Mouse (Mus musculus): Measurements from ENCODE around the gene Ctnnb1. TPM values are rescaled to one million over a fixed set of nuclear protein-coding genes. Genes with fewer than 3 reads are reported as not detected.

Ctnnb1 gene
- polyA plus RNA-seq (2015; fragmentation: Nextera tagmentation; extraction: Ambion mirVana): 284 and 370 TPM in 2 replicates

DNA sequence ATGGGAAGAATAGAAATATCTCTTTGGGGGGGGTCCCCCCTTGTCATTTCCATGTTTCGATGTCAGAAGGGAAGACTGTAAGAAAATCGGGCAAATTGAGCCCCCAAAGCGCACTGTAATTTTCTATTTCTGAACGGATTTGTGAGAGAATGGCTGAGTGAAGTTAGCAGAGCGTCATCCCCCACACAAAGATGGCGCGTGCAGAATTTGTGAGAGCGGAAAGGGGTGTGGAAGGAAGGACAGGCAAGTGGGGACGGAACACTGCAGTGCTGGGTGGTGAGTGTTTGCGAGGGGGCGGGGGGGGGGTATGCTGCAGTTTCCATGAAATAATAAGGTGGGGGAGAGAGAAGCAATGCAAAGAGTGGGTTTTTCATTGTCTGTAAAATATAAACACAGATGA is at the start of gene Ctnnb1:
Gene Ctnnb1 (plus strand): TSS at position 136 of the 400 bp plus-strand sequence.
- Histone ChIP-seq H3K9me3 (replicated peaks) (no peaks in the 10 kb centered on the region), H3K36me3 (no peaks in the 10 kb centered on the region), H3K4me1 (replicated peaks) (peaks cover 5% of the 10 kb centered on the region), H3K9ac (no peak within 1 kb of the TSS), H3K4me2 (no peak within 1 kb of the TSS), H3K27me3 (no peaks in the 10 kb centered on the region), H3K4me3 (no peak within 1 kb of the TSS), H3K27ac (no peak within 1 kb of the TSS)
- WGBS: 85% methylated on average over 11 of the region's 11 CpGs
- no peak for ATAC-seq (replicated peaks; ENCODE audit: insufficient number of reproducible peaks, insufficient read depth, low FRiP score, low read depth)

DNA sequence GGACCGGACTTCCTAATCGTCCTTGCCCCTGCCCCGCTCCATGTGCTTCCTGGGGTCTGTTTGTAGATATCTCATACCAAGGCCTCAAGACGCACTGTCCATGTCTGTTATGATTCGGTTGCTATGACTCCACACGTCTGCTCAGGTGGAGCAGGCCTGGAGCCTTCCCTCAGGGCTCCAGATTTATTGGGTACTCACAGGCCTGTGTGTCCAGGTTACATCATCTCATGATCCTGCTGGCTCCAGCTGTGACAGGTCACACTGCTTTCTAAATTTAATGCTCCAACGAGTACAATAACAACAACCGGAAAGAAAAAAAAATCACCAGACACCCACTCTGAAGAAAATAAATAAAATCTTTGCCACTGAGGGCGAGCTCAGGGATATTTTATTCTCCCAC is 48.7 kb upstream of the Ctnnb1 start:
- whole genome bisulfite sequencing: 72% methylated on average over 9 of the region's 9 CpGs

DNA sequence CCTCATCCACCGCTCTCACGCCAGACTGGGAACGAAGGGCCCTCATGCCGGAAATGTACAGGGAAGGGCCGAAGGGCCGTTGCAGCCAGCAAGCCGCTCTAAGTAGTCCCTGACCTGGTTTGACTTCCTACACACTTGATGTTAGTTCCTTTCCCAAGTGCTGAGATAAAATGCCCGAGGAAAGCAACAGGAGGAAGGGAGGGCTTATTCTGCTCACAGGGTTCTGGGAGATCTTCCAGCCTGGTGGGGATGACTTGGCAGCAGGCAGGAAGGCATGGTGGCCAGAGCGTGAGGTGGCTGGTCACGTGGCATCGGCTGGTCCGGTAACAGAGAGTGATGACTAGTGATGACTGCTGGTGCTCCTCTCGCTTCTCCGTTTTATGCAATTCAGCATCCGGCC is 47.9 kb upstream of the Ctnnb1 start:
- no peak overlapping the region for H3K4me3 ChIP-seq
- no peak overlapping the region for H3K9ac ChIP-seq
- no peak for ATAC-seq (replicated peaks; ENCODE audit: insufficient number of reproducible peaks, insufficient read depth, low FRiP score, low read depth)
- 65% methylated on average over 15 of the region's 15 CpGs for WGBS
- no peaks in the 10 kb centered on the region for H3K27me3 ChIP-seq
- no peaks in the 10 kb centered on the region for H3K9me3 ChIP-seq (replicated peaks)
- no peaks in the 10 kb centered on the region for H3K36me3 ChIP-seq
- no peak overlapping the region for H3K27ac ChIP-seq
- H3K4me1 ChIP-seq (replicated peaks): 0 out of 2 replicates have a peak, but pooled peaks cover 2% of the 10 kb centered on the region
- no peak overlapping the region for H3K4me2 ChIP-seq

More for the DNA sequence above, 48.7 kb upstream of the Ctnnb1 start:
- H3K27ac ChIP-seq: no peak overlapping the region
- no peak overlapping the region for H3K4me3 ChIP-seq
- H3K27me3 ChIP-seq: no peaks in the 10 kb centered on the region
- no peaks in the 10 kb centered on the region for H3K9me3 ChIP-seq (replicated peaks)
- H3K4me2 ChIP-seq: no peak overlapping the region
- no peaks in the 10 kb centered on the region for H3K36me3 ChIP-seq
- no peak overlapping the region for H3K9ac ChIP-seq
- 0 out of 2 replicates have a peak, but pooled peaks cover 2% of the 10 kb centered on the region for H3K4me1 ChIP-seq (replicated peaks)
- no peak for ATAC-seq (replicated peaks; ENCODE audit: insufficient number of reproducible peaks, insufficient read depth, low FRiP score, low read depth)

DNA sequence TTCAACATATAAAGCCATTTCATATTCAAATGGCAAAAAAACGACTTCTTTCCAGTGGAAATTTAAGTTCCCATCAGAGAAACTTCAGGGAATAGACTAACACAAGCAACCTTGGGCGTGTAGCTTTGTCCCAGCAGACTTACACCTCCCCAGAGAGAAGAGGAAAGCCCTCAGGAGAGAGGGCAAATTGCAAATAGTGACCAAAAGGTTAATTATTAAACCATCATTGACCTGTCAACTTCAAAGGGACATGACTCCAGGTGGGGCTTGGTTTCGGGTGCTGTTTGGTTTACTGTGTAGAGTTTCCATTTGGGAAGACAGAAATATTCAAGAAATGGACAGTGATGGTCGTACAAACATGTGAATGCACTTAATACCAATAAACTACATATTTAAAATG is 47.2 kb upstream of the Ctnnb1 start:
- H3K27ac ChIP-seq: no peak overlapping the region
- no peaks in the 10 kb centered on the region for H3K27me3 ChIP-seq
- H3K4me1 ChIP-seq (replicated peaks): 0 out of 2 replicates have a peak, but pooled peaks cover 2% of the 10 kb centered on the region
- H3K9me3 ChIP-seq (replicated peaks): no peaks in the 10 kb centered on the region
- no peak overlapping the region for H3K4me3 ChIP-seq
- WGBS: 70% methylated on average over 4 of the region's 4 CpGs
- no peak for ATAC-seq (replicated peaks; ENCODE audit: insufficient number of reproducible peaks, insufficient read depth, low FRiP score, low read depth)
- H3K36me3 ChIP-seq: no peaks in the 10 kb centered on the region
- H3K4me2 ChIP-seq: no peak overlapping the region
- no peak overlapping the region for H3K9ac ChIP-seq

DNA sequence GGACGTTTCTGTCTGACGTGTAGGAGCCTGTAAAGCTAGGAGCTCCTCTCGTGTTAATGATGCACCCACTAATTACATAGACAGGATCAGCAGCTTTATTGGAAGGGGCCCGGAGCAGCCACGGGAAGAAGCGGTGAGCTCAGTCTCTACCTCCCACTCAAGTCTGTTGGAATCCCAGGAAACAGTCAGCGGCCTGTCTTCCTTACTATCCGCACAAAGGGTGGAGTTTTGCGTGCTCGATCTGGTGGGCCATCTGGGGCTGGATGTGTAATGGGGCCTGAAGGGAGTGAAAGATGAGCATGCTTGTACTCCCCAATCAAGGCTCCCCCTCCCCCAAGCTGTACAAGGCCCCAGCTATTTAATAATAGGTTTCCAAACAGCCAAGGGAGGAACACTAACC is 44.3 kb upstream of the Ctnnb1 start:
- Histone ChIP-seq H3K9ac (no peak overlapping the region), H3K9me3 (replicated peaks) (no peaks in the 10 kb centered on the region), H3K27ac (no peak overlapping the region; the same call in 1 of the 2 replicates), H3K36me3 (no peaks in the 10 kb centered on the region), H3K4me3 (no peak overlapping the region), H3K4me1 (replicated peaks) (0 out of 2 replicates have a peak, but pooled peaks cover 2% of the 10 kb centered on the region), H3K4me2 (no peak overlapping the region), H3K27me3 (no peaks in the 10 kb centered on the region)
- 53% methylated on average over 10 of the region's 10 CpGs for WGBS
- no peak for ATAC-seq (replicated peaks; ENCODE audit: insufficient number of reproducible peaks, insufficient read depth, low FRiP score, low read depth)

DNA sequence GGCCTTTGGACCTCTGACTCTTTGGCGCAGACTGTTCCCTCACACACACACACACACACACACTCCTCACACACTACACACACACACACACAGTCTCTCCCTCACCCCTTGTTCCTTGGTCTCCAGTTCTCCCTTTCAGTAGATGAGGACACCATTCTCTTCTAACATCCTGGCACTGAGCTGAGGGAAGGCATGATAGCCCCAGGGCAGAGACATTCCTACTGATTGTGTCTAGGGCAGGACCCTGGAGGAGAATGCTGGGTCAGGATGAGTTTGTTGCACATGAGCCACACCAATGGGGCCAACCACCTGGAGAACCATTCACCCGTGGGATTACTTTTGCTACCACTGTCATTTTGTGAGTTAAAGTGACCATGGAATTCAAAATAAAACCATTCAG is 41.4 kb upstream of the Ctnnb1 start:
- 75% methylated on average over 2 of the region's 2 CpGs for WGBS
- H3K4me3 ChIP-seq: no peak overlapping the region
- no peak overlapping the region for H3K9ac ChIP-seq
- H3K27ac ChIP-seq: no peak overlapping the region
- H3K27me3 ChIP-seq: no peaks in the 10 kb centered on the region
- no peaks in the 10 kb centered on the region for H3K9me3 ChIP-seq (replicated peaks)
- ATAC-seq (replicated peaks; ENCODE audit: insufficient number of reproducible peaks, insufficient read depth, low FRiP score, low read depth): no peak
- H3K4me2 ChIP-seq: no peak overlapping the region
- no peaks in the 10 kb centered on the region for H3K4me1 ChIP-seq (replicated peaks)
- no peaks in the 10 kb centered on the region for H3K36me3 ChIP-seq

DNA sequence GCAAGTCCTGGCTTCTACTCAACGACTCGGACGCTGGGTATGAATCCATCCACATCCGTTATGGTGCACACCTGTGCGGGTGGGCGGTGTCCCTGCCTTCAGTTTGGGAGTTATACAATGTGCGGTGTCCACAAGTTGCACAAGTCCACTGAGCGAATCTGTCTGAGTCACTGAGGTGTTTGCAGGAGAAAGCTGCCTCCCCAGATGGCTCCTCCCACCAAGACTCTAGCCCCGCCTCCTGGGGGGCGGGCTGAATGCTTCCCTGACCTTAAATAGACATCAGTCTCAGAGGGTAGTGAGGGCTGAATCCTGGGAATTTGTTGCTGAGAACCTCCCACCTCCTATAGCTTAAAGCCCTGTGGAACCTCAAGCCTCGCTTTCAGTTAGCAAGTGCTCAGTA is 35.6 kb upstream of the Ctnnb1 start:
- ATAC-seq (replicated peaks; ENCODE audit: insufficient number of reproducible peaks, insufficient read depth, low FRiP score, low read depth): no peak
- H3K4me2 ChIP-seq: no peak overlapping the region

DNA sequence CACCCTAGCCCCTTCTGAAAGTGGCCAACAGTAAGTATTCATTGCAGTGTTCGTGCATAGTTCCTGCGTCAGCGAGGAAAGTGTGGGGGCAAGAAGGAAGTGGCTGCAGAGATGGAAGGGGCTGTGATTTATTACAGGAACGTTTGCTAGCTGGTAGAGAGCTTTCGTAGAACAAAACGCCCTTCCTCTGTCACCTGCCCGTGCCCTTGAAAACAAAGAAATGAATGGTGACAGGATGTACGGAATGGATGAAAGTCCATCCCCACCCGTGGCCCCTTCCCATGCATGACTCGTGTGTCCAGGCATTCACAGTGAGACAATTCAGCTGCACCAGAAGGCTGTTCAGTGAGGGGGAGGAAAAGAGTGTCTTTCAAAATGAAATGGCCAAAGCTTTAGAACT is 35.0 kb upstream of the Ctnnb1 start:
- Histone ChIP-seq H3K4me2 (no peak overlapping the region), H3K27me3 (no peaks in the 10 kb centered on the region), H3K9ac (no peak overlapping the region), H3K27ac (no peak overlapping the region), H3K9me3 (replicated peaks) (no peaks in the 10 kb centered on the region), H3K4me3 (no peak overlapping the region), H3K36me3 (no peaks in the 10 kb centered on the region), H3K4me1 (replicated peaks) (peaks cover 11% of the 10 kb centered on the region; the same call in 1 of the 2 replicates)
- 49% methylated on average over 10 of the region's 10 CpGs for WGBS
- ATAC-seq (replicated peaks; ENCODE audit: insufficient number of reproducible peaks, insufficient read depth, low FRiP score, low read depth): no peak

More for the DNA sequence above, 35.6 kb upstream of the Ctnnb1 start:
- Histone ChIP-seq H3K27me3 (no peaks in the 10 kb centered on the region), H3K36me3 (no peaks in the 10 kb centered on the region), H3K4me3 (no peak overlapping the region), H3K9ac (no peak overlapping the region), H3K9me3 (replicated peaks) (no peaks in the 10 kb centered on the region), H3K27ac (no peak overlapping the region), H3K4me1 (replicated peaks) (peaks cover 5% of the 10 kb centered on the region; the same call in 1 of the 2 replicates)
- WGBS: 89% methylated on average over 11 of the region's 11 CpGs

DNA sequence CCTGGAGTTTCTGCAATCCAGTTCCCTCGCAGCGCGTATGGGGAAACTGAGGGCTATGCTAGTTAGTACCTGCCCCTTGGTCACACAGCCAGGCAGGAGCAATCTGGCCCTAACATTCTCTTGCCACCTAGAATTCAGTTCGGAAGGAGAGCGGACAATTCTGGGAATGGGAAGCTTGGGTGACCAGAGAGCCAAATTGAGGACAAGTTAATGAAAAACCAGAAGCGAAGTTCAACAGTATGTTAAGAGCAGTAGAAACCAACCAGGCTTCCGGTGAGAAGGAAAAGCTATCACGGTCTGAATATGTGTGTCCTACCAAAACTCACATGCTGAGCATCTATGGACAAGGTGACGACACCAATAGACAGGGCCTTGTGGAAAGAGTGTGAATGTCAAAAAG is 34.6 kb upstream of the Ctnnb1 start:
- Histone ChIP-seq H3K4me3 (no peak overlapping the region), H3K9ac (no peak overlapping the region), H3K4me1 (replicated peaks) (peaks cover 11% of the 10 kb centered on the region; the same call in 1 of the 2 replicates), H3K27me3 (no peaks in the 10 kb centered on the region), H3K36me3 (no peaks in the 10 kb centered on the region), H3K9me3 (replicated peaks) (no peaks in the 10 kb centered on the region), H3K4me2 (no peak overlapping the region), H3K27ac (no peak overlapping the region)
- 92% methylated on average over 9 of the region's 9 CpGs for WGBS
- no peak for ATAC-seq (replicated peaks; ENCODE audit: insufficient number of reproducible peaks, insufficient read depth, low FRiP score, low read depth)

DNA sequence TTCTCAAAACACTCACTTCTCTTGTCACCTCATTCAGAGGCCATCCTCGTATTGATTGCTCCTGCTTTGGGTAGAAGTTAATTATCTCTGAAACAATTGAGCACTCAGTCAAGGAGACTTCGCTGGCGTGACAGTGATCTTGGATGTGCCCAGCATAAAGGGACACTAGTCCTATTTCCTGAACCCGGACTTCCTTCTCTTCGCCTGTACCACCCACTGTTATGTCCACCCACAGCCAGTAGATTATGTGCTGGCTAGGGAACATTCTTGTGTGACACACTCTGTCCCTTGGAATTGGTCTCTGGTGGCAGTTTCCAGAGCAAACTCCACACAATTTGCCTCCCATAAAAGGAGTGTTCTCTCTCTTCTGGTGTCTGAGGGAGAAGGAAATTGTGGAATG is 32.5 kb upstream of the Ctnnb1 start:
- Histone ChIP-seq H3K4me3 (no peak overlapping the region), H3K9me3 (replicated peaks) (no peaks in the 10 kb centered on the region), H3K9ac (no peak overlapping the region), H3K27me3 (no peaks in the 10 kb centered on the region), H3K4me1 (replicated peaks) (peaks cover 11% of the 10 kb centered on the region; the same call in 1 of the 2 replicates), H3K36me3 (no peaks in the 10 kb centered on the region), H3K27ac (no peak overlapping the region), H3K4me2 (no peak overlapping the region)
- ATAC-seq (replicated peaks; ENCODE audit: insufficient number of reproducible peaks, insufficient read depth, low FRiP score, low read depth): no peak
- WGBS: 63% methylated on average over 5 of the region's 5 CpGs

DNA sequence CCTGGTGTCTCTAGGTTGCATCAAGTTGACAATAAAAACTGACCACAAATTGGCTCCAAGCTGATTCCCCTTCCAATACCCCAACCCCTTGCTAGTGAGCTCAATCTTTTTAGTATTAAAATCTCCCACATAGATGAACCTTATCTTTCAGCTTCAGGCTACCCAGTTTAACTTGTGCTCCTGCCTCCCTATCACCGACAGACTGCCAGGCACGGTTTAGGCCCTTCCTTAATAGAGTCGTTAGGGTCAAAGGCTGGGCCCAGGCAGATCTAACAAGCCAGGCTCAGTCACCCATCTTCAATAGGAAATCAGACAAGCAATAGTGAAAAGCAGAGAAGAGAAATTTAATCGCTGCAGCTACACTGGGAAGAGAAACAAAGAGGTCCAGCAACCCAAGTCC is 31.7 kb upstream of the Ctnnb1 start:
- no peak overlapping the region for H3K4me2 ChIP-seq
- no peaks in the 10 kb centered on the region for H3K9me3 ChIP-seq (replicated peaks)
- H3K4me1 ChIP-seq (replicated peaks): peaks cover 11% of the 10 kb centered on the region; the same call in 1 of the 2 replicates
- H3K27me3 ChIP-seq: no peaks in the 10 kb centered on the region
- H3K4me3 ChIP-seq: no peak overlapping the region
- ATAC-seq (replicated peaks; ENCODE audit: insufficient number of reproducible peaks, insufficient read depth, low FRiP score, low read depth): no peak
- H3K36me3 ChIP-seq: no peaks in the 10 kb centered on the region
- 59% methylated on average over 4 of the region's 4 CpGs for WGBS
- H3K9ac ChIP-seq: no peak overlapping the region
- H3K27ac ChIP-seq: no peak overlapping the region

DNA sequence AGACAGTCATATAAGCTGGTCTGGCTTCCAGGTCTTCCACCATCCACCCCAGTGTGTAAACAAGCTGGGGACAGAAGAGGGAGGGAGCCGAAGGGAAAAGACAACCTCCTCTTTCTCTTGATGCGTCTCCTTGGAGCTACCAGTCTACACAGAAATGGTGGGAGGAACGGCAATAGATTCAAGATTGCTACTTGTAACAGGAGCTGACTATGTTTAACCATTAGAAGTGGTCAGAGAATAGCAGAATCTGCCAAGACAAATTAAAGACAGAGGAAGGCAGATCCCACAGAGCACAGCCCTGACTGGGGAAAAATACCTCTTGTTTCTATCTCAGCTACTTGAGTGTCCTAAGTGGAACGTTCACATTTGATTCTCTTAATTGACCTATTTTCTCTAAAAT is 29.2 kb upstream of the Ctnnb1 start:
- Histone ChIP-seq H3K4me1 (replicated peaks) (peaks cover 6% of the 10 kb centered on the region; the same call in 1 of the 2 replicates), H3K9ac (no peak overlapping the region), H3K36me3 (no peaks in the 10 kb centered on the region), H3K4me3 (no peak overlapping the region), H3K9me3 (replicated peaks) (no peaks in the 10 kb centered on the region), H3K27me3 (no peaks in the 10 kb centered on the region), H3K4me2 (no peak overlapping the region), H3K27ac (no peak overlapping the region)
- no peak for ATAC-seq (replicated peaks; ENCODE audit: insufficient number of reproducible peaks, insufficient read depth, low FRiP score, low read depth)
- 71% methylated on average over 4 of the region's 4 CpGs for WGBS
